Mouse (Mus musculus): ENCODE data around the gene Zfp248.

Zfp248 gene

DNA sequence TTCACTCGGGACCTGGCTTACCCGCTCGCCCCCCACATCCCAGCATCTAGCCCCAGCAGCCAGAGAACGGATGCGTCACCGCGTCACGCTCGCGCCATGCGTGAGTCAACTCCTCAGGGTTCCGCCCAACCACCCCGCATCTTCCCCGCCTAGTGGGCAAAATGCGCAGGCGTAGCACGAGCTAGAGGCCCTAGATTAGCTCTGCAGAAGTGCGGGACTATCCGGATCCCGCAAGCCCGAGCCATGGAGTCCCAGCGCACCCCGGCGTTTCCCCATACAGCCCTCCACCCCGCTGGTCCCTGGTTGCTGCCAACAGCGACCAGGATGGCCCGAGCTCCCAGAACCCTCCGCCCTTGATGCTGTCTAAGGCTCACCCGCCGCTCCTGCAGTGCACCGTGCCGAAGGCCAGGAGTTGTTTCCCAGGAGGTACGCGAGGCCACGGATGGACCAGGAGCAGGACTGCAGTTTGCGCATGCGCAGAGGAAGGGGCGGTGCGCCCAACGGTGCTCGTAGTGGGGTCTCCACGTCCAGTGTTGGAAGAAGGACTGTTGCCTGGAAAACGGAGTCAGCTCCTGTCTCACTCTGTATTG lies at the start of gene Zfp248:
Gene Zfp248, minus strand, starts transcription at position 487 of the 590 bp plus-strand sequence.
- DNase-seq (ENCODE audit: low spot score): peak; percentile 92

DNA sequence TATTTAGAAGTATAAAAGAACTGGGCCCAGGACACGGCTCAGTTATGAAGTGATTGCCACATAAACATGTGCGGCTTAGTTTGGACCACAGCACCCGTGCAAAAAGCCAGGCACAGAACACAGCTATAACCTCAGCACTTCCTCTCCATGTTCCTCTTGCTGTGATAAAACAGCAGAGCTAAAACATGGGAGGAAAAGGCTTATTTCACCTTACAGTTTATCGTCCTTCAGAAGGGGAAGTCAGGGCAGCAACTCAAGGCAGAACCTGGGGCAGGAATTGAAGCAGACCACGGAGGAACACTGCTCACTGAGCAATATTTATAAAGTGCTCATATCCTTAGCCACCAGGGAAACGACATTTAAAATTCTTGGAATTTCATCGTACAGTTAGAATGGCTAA lies 43.7 kb upstream of the Zfp248 start:
- DNase-seq (ENCODE audit: low spot score): no peak

DNA sequence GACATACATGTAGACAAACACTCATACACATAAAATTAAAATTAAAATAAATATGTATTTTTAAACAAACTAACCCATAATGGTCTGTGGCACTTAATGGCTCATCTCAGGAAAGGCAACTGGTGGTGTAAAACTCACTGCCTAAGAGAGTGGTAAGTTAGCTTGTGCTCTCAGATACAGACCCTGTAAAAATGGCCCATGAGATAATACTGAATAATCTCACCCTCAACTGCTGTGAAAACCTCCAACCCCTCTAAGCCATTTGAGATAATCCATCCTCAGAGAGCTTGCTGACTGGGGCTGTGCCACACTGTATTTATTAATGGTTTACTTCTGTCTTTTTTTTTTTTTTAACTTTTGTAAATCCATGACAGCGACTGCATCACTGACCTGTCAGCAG lies 26.8 kb upstream of the Zfp248 start:
- DNase-seq (ENCODE audit: low spot score): no peak

DNA sequence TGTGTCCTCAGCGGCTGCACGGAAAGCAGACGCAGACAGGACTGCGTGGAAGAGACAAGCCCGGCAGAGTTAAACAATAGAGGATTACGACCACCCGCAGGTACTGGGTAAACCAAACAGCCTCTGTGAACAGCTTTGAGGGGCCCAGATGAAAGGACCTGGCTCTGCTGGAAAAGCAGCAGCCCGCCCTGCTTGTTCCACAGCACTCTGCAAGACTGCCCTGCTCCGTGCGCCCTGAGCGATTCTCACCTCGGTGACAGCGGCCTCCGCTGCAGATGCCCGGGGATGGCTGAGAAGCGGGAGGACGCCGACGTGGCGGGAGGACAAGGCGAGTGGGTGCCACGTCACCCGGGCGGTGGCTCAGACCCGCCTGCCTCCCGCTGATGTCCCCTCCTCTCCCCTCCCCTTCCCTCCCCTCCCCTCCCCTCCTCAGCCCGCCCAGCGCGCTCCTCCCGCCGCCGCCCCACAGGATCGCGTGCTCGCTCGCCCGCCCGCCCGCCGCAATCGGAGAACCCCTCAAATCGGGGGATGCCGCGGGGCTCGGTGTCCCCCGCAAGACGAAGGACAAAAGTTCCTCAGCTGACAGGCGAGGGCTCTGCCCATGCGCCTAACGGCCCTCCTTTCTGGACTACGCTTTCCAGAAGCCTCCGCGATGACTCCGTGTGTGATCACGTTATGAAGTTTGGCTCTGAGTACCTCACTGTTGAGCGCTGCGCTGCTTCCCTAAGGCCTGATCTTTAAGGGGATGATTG lies 23.8 kb upstream of the Zfp248 start, which contains the start of gene Zfp9:
Gene Zfp9, minus strand, starts transcription at position 364 of the 752 bp plus-strand sequence.
- DNase-seq (ENCODE audit: low spot score): peak; percentile 78

DNA sequence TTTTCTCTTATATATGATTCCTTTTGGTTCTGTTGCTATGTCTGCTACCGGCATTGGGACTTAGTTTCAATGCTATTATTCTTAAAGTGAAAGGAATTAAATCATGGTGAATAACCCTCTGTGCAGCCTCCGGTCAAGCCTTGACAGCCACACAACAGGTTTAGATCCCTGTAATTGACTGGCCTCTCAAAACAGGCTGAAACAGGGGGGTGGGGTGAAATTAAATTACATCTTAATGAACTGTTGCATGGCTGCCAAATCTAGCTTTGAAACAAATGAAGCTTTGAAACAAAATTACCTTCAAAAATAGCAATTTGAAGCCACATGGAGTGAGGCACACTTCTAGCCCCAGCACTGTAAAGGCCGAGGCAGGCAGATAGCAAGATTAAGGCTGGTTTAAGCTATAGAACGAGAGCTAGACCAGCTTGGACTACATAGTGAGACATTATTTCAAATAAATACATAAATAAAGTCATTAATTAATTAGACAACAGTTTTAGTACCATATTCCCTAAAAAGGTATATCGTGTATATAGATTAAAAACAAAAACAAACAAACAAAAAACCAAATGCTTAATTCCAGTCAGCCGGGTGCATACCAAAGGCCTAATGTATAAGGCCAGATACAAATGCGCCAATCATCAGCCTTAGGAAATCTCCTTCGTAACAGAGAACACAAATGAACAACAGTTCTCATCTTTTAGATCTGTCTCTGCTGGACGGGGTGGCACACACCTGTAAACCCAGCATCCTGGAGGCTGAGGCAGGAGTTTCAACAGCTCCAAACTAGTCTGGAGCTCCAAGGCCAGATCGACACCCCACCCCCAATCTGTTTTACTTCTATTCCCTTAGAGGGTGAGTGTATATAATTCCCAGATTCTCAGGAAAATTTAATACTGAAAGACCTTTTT lies 22.8 kb upstream of the Zfp248 start:
- peak; percentile 21 for DNase-seq (ENCODE audit: low spot score)

DNA sequence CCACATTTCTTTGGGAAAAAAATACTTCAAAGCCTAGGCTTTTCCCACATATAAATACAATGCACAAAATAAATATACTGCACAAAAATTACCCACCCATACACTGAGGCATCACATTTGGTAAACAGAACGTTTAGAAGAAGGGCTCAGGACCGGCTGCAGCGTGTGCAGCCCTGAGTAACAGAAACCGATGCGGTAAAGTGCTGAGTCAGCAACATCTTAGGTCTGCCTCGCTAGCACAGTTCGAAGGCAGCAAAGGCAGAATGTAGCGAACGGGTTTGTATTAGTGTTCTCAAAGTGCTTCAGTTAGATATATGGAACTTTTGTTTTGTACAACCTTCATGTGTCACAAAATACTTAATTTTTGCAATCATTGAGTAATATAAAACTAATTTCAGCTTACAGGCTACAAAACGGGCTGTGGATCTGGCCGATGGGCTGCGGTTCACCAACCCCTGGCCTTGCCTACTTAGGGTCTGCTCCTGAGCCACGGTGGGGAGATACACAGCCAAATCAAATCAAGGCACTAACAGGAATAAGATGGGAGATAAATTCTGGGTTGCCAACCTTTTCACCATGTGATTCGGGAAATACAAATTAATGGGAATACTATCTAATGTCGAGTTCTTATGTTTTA lies 6.9 kb upstream of the Zfp248 start:
- no peak for DNase-seq (ENCODE audit: low spot score)

DNA sequence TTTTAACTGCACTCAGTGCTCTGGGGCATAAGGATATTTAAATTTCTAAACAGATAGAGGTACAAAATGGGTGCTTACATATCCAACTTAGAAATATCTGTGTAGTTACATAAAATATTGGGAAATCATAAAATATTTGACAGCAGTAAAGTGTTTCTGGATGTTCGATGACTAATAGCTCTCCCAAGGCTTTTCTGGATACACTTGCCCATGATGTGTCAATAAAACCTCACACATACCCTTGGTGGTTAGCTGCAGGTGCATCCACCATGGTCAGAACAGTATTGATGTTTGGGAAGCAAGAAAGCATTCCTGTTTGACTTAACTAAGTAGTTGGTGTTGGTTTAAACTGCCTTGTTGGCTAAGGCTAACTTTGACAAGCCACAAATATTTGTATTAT lies 2.4 kb upstream of the Zfp248 start:
- no peak for DNase-seq (ENCODE audit: low spot score)

DNA sequence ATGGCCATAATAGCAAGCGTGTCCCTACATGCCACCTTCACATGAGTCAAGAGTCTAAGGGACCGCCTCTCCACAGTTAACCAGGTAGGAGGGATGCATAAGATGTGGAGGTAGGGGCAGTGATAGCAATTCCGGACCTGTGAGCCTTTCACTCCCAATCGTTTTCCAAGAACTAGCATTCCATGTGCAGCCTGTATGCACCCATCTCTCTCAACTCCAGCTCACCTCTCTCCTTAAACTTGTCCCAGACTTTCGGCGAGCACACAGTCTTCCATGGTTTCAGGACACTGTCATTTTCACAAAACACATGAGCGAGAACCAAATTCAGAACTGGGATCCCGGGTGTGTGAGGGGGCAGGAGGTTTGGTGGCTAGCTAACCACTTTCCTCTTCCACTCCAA lies 876 bp downstream of the Zfp248 start:
- peak; percentile 20 for DNase-seq (ENCODE audit: low spot score)

DNA sequence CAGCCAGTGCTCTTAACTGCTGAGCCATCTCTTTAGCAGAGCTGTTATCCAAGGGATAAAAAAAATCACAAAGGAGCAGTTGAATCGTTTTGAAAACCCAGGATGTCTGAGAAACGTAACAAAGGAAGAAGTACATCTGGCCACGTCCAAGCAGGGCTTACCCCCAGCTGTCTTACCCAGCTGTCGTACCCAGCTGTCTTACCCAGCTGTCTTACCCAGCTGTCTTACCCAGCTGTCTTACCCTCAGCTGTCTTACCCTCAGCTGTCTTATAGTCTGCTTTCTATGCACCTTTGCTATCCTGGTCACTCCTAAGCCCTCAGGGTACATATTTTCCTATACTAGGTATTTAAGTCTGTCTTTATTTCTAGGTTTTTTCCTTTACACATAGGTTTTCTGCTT lies 23.8 kb downstream of the Zfp248 start:
- no peak for DNase-seq (ENCODE audit: low spot score)

DNA sequence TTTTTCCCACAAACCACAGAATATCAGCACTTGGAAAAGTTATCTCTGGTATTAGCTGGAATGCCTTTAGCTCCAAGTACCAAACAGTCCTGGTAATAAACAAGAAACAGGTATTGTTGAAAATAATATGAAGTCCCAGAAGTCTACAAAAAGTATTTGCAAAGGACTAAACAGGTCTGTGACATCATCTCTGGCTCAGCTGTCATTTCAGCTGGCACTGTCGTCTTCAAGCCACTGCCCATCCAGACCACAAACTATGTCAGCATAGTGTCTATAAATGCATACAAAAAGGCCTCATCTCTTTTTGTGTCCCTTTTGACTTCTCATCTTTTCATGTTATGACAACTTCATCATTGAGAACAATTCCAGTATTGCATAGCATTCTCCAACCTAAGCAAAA lies 28.7 kb downstream of the Zfp248 start:
- no peak for DNase-seq (ENCODE audit: low spot score)

DNA sequence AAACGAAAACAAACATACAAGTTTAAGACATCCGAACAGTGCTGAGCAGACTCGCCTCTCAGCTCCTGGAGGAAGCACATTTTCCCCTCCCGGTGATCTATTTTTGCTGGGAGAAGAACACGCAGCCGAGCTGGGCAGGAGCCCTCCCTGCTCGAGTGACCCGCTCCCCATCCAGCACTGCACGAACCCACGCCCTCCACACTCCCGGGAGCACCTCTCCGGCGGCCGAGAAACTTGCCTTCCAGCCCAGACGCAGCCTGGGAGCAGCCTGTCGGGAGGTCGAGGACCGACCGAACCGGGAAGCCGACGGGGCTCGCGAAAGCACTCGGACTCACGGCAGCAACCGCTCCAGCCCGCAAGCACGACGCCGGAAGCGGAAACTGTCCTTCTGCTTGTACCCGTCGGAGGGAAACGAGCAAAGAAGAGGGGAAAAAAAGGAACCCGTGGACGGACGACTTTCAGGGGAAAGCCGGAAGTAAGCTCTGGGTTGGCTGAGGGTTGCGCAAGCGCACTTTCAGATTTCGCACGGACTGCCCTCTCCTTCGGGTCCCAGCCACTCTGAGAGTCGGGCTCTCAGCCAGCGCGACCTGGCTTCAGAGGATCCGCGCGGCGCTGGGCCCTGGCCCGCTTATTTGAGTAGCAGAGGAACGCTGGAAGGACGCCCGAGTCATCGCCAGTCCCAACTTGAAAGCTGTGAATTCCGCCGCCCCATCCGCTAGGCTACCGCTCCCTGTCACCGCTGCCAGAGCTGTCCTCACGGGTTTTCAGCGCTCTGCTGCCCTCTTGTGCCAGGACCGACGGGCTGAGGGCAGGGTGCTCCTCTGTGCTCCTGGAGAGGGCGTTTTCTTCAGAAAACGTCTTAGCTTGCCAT lies 36.0 kb downstream of the Zfp248 start, which contains the start of gene Bms1:
Gene Bms1, minus strand, starts transcription at position 425 of the 871 bp plus-strand sequence.
- DNase-seq (ENCODE audit: low spot score): peak; percentile 97

DNA sequence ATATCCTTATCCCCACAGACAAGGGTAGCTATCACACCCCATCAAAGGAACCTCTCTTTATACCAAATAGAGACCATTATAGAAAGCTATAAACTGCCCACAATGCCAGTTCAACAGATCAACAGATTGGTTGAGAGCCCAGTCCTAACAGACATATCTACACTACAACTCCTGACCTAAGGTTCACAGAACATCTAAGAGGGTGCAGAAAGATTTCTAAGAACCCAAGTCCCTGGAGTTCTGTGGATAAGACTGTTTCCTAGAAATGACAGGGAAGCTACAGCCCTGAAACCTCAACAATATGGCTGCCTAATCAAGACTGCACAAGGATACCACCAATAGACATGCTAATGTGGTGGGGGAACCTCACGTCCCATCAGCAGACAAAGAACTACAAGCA lies 44.9 kb downstream of the Zfp248 start:
- no peak for DNase-seq (ENCODE audit: low spot score)

DNA sequence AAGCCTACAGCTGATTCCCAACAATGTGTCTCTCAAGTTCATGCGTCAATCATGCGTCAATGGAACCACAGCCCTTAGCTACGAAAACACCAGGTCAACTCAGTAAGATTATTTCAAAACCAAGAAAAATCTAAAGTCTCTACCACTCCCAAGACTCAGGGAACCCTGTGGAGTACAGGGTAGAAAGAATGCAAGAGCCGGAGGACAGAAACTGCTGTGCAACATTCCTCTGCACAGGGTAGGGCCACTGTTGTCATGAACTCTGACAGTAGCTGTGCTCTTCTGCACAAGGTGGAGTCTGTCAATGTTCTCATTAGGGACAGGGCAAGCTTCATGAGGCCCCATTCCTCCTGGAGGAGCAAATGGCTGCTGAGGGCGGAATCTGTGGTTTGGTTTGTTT lies 46.8 kb downstream of the Zfp248 start:
- no peak for DNase-seq (ENCODE audit: low spot score)

DNA sequence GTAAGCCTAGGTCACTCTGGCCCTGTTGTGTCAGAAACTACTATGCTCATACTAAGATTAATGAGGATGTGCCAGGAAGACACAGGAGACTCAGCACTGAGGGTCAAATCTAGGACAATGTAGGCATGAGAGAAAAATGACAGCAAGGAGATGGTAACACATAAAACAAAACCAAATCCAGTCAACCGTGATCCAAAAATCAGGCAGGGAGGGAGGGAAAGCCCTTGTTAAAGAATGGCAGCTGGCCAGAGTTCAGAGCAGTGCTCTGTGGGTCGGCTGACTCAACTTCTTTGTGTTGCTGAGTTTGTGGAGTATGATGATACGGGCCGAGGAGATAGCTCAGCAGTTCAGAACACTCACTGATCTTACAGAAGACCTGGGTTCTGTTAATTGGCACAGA lies 48.9 kb downstream of the Zfp248 start:
- peak; percentile 82 for DNase-seq (ENCODE audit: low spot score)

DNA sequence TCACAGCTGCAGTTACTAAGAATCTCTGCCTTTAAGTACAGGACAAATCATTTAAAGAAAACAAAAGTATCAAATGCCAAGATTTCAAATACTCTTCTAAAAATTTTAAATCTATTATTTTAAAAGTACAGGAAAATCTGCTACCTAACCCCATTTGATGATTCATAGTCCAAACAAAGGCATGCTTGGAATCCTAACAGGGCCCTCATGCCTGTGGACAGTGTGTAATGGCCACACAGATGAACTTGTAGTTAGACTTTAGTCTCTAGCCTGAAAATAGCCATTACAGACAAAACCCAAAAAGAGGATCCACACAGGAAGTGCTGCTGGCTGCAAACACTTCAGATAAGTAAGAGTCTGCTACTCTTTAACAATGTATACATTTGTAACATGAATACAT lies 64.6 kb downstream of the Zfp248 start:
- DNase-seq (ENCODE audit: low spot score): no peak

DNA sequence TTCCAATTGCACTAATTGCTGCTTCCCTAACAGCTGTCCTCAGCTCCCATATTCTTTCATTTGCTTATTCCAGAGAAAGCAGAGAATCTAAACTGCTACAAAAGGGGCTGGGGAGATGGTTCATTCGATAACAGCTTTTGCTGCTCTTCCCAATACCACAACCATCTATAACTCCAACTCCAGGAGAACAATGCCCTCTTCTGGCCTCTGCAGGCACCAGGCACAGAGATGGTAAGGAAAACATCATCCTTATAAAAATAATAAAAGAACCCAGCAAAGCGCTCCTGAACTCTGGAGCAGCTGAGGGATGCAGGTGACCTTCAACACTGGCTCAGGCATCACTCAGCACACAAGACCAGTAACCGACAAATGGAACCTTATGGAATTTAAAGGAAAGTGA lies 69.4 kb downstream of the Zfp248 start:
- no peak for DNase-seq (ENCODE audit: low spot score)

DNA sequence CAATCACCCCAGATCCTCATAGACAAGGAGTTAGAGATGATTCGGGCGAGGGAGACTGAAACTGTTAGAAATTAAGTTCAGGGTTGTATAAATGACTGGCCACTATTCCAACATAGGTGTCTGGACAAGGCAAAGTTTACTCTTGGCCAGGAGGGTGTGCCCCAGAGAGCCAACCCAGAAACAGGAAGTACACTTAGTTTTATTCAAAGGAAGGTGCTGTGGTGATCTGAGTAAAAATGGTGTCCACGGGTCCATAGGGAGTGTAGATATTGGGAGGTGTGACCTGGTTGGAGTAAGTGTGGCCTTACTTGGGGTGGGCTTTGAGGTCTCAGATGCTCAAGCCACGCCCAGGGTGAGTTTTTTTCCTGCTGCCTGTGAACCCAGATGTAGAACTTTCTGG lies 74.1 kb downstream of the Zfp248 start:
- DNase-seq (ENCODE audit: low spot score): no peak

DNA sequence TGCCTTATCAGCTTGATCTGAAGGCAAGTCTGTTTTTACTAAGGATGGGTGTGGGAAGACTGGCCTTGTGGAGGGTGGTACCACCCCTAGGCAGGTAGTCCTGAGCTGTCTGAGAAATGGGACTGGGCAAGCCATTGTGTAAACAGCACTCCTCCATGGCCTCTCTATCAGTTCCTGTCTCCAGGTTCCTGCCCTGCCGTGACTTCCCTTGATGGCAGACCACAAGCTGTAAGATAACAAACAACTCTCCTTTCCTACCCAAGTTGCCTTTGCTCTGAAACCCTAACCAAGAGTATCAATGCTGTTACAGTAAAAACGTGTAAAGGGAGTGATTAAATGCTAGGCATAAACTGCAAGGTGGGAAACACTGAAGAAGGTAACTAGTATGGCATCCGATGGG lies 74.7 kb downstream of the Zfp248 start:
- no peak for DNase-seq (ENCODE audit: low spot score)

DNA sequence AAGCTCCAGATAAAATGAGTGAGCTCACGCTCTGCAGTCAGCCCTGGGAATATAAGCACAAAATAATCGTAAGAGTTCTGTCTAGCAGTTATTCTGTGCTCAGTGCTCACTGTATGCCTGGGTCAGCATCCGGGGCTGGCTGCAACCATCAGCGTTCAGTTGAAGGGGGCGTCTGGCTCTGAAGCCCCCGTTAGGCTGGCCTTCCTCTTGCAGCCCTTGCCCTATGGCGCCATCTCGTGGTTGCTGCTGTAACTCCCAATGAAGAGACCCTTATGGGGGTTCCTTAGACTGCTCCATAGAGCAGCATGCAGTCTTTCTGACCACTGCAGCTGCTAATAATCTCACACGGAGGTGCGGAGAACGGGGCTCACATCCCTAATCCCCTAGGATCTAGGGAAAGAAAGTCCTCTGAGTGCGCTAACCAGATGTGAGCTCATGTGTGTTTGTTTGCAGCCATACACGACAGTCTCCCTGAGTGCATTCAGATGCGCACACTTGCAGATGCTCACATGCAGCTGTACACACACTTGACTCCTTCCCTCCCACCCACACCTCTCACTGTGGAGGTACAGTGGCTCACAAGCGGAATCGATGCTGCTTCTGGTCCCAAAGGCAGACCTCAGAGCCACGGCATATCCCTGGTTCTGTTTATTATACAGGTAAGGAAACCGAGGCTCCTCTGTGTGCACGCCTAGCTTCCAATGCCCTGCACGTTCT lies 75.7 kb downstream of the Zfp248 start:
- DNase-seq (ENCODE audit: low spot score): peak; percentile 92

DNA sequence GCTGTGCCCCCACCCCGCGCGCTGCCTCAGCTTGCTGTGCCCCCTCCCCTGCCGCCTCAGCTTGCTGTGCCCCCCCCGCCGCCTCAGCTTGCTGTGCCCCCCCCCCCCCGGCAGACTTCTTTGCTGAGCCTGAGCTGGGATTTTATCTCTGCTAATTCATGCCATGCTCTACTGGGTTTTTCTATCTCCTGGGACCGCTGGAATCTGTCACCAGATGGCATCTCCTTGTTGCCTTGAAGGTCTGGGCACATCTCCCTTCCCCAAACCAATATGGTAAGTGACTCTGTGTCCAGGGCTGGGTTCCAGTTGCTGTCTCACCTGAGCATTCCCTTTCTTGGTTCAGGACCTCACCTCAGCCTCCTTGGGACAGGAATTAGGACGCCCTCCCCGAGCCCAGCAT lies 77.7 kb downstream of the Zfp248 start:
- DNase-seq (ENCODE audit: low spot score): peak; percentile 37

Data from retina, embryonic 14.5 days (tissue).